Mouse (Mus musculus): ENCODE measurements at regions not wholly inside any gene's neighbourhood (a gene's known extent, or its start where the extent isn't known, plus 50 kb on each side); places are given as distances from the start of the nearest gene placed in this dataset.
"Not testable (repeated sequence)": the region's sequence is repeated elsewhere in the genome, so short reads cannot be mapped to it uniquely, and the experiment has no call there.

DNA sequence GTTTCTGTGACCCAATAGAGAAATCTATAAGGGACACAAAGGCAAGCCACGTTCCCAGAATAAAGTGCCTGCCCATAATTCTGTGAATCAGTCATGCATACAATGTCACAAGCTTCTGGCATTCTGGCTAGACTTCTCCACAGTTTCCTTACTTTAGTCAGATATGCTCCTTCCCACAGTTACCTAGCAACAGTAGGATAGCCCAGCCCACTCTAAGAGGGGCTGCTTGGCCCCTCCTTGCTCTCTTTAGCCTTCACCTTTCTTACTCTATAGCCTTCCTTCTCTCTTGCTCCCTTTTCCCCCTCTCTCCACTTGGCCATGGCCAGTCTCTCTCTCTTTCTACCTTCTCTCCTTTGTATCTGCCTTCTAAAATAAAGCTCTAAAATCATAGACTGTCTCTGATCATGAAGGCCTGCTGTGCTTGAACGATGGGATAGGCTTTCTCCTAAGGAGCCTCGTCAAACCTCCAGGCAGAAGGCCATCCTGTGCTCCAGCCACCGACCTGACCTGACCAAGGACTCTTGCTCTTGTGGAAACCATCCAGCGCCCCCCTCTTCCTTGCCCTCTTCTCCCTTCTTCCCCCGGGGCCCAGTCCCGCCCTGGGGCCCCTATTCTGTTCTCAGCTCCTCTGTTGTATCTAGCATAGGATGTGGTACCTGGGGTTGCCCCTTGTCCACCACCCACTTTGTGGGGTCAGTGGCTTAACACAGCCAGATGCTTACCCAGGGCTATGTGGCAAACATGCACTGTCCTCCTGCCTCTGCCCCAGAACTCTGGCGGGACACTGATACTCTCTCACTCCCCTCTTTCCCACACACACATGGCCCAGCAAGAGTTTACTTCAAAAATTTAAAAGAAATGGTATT is 1723.8 kb upstream of the Igfbp7 start:
- H3K36me3 ChIP-seq = no peaks in the 10 kb centered on the region
- H3K27ac ChIP-seq = no peak overlapping the region
- no peak overlapping the region for H3K4me3 ChIP-seq (replicated peaks)
- H3K9ac ChIP-seq (replicated peaks) = no peak overlapping the region
- 75% methylated on average over 8 of the region's 8 CpGs for WGBS
- no peaks in the 10 kb centered on the region for H3K9me3 ChIP-seq
- H3K4me2 ChIP-seq (replicated peaks) = no peak overlapping the region
- no peaks in the 10 kb centered on the region for H3K27me3 ChIP-seq
- peak; percentile 58; the same call in 1 of the 2 replicates for ATAC-seq
- no peaks in the 10 kb centered on the region for H3K4me1 ChIP-seq (replicated peaks)

DNA sequence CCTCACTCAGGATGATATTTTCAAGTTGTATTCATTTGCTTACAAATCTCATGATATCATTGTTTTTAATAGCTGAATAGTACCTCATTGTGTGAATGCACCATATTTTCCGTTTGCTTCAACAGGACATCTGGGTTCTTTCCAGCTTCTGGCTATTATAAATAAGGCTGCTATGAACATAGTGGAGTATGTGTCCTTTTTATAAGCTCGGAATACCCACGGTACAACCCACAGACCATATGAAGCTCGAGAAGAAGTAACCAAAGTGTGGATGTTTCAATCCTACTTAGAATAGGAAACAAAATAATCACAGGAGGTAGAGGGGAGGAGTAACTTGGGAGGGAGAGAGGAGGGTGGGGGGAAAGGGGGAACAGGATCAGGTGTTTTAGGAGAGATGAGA is 1675.3 kb upstream of the Igfbp7 start:
- Histone ChIP-seq H3K27ac (no peak overlapping the region), H3K9ac (replicated peaks) (no peak overlapping the region), H3K4me2 (replicated peaks) (no peak overlapping the region), H3K36me3 (no peaks in the 10 kb centered on the region), H3K9me3 (no peaks in the 10 kb centered on the region), H3K4me1 (replicated peaks) (no peaks in the 10 kb centered on the region), H3K4me3 (replicated peaks) (no peak overlapping the region), H3K27me3 (no peaks in the 10 kb centered on the region)
- no peak for ATAC-seq
- WGBS = 90% methylated on average over 4 of the region's 4 CpGs

DNA sequence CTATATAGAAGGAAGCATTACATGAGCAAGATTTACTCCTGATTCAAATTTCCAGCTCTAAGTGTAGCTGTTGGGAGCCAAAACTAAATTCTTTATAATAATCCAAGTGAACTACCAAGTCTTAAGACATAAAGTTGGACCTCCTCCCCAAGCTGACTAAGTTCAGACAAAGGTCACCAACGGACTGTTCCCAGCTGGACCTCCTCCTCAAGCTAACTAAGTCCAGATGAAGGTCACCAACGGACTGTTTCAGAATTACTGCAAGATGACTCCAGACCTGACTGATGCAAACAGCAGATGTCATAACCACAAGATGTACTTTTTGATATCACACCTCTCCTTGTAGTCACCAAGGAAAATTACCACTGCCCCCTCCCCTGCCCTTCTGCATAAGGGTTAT is 1652.0 kb upstream of the Igfbp7 start:
- 86% methylated on average over 2 of the region's 2 CpGs for WGBS
- not testable (repeated sequence) for H3K4me1 ChIP-seq (replicated peaks); H3K9ac ChIP-seq (replicated peaks); H3K4me2 ChIP-seq (replicated peaks); H3K9me3 ChIP-seq; H3K27ac ChIP-seq; H3K36me3 ChIP-seq; H3K4me3 ChIP-seq (replicated peaks); ATAC-seq; H3K27me3 ChIP-seq

Measured in midbrain, embryonic 13.5 days (tissue).